Mouse (Mus musculus) intestine, embryonic 14.5 days (tissue): ENCODE data around the gene Rundc3b. TPM values are rescaled to one million over a fixed set of nuclear protein-coding genes. Genes with fewer than 3 reads are reported as not detected.

Experiments used
- ATAC-seq: fragments of 200-750 bp; cut with Nextera tagmentation; replicated peaks from 2 replicates; pipeline ENCODE4 v1.8.0; 2017; ENCODE audit warnings: low read depth, moderate number of reproducible peaks, moderate TSS enrichment, moderate library complexity; ENCODE audit not compliant: low FRiP score, low TSS enrichment
- DNase-seq: peaks from one replicate; pipeline ENCODE4 v3.0.0-alpha.2; 2018; ENCODE audit warnings: low spot score
- H3K27ac ChIP-seq: fragments of 300-500 bp; sonication (generic); 2 replicates; pipeline ENCODE4 v1.5.1; 2014; ENCODE audit warnings: low read depth, mild to moderate bottlenecking, control low read depth
- H3K27me3 ChIP-seq: fragments of 300-500 bp; sonication (generic); replicated peaks from 2 replicates; pipeline ENCODE4 v1.6.1; 2014; ENCODE audit warnings: low read length, control low read depth; ENCODE audit not compliant: control insufficient read depth, insufficient read depth
- H3K36me3 ChIP-seq: fragments of 300-500 bp; sonication (generic); 2 replicates; pipeline ENCODE4 v1.6.1; 2014; ENCODE audit warnings: low read length, control low read depth; ENCODE audit not compliant: control insufficient read depth, insufficient read depth
- H3K4me1 ChIP-seq: fragments of 300-500 bp; sonication (generic); replicated peaks from 2 replicates; pipeline ENCODE4 v1.6.1; 2014; ENCODE audit warnings: low read length, control low read depth, mixed read lengths; ENCODE audit not compliant: control insufficient read depth, insufficient read depth
- H3K4me2 ChIP-seq: fragments of 300-500 bp; sonication (generic); 2 replicates; pipeline ENCODE4 v1.6.1; 2014; ENCODE audit warnings: low read length
- H3K4me3 ChIP-seq: fragments of 300-500 bp; sonication (generic); 2 replicates; pipeline ENCODE4 v1.5.1; 2014; ENCODE audit warnings: low read depth, low read length, control low read depth, mixed read lengths
- H3K9ac ChIP-seq: fragments of 300-500 bp; sonication (generic); 2 replicates; pipeline ENCODE4 v1.6.1; 2014; ENCODE audit warnings: mild to moderate bottlenecking, low read length
- H3K9me3 ChIP-seq: fragments of 300-500 bp; sonication (generic); 2 replicates; pipeline ENCODE4 v1.6.1; 2016; ENCODE audit warnings: low read length, control low read depth; ENCODE audit not compliant: control insufficient read depth
- WGBS: fragments of 180-500 bp; shearing (Covaris S2); extraction: QIAGEN DNeasy Blood & Tissue Kit; methylation state at CpG from one replicate; pipeline ENCODE4 v1.1.7; 2014; 5-methylcytosine and 5-hydroxymethylcytosine counted together
- polyA plus RNA-seq: library from polyadenylated mRNA; unstranded; fragments of >200 nt; fragmentation: Nextera tagmentation; extraction: Ambion mirVana; gene quantifications from 2 replicates; pipeline ENCODE4 v1.2.1, GENCODE M21; 2014

Gene Rundc3b
- polyA plus RNA-seq, 1 experiment from 2014 or later, result 8.6 TPM

GRCm38 (mm10) chr5:8541120-8542117 lies 81.3 kb downstream of the Rundc3b start:
- Histone ChIP-seq H3K27me3 (no peaks in the 10 kb centered on the region), H3K4me1 (no peaks in the 10 kb centered on the region), H3K4me3 (no peak overlapping the region), H3K9me3 (no peaks in the 10 kb centered on the region), H3K27ac (no peak overlapping the region), H3K9ac (no peak overlapping the region), H3K36me3 (no peaks in the 10 kb centered on the region), H3K4me2 (no peak overlapping the region)
- 72% methylated on average over 7 of the region's 7 CpGs for WGBS
- DNase-seq (no peak), ATAC-seq (no peak)

- no peak overlapping the region for H3K27ac ChIP-seq
- no peak overlapping the region for H3K4me3 ChIP-seq
- no peaks in the 10 kb centered on the region for H3K9me3 ChIP-seq
- WGBS, result 48% methylated on average over 3 of the region's 3 CpGs
- H3K4me2 ChIP-seq, result no peak overlapping the region
- no peak for DNase-seq
- ATAC-seq, result no peak
- H3K4me1 ChIP-seq, result no peaks in the 10 kb centered on the region
- no peak overlapping the region for H3K9ac ChIP-seq
- H3K27me3 ChIP-seq, result no peaks in the 10 kb centered on the region
- no peaks in the 10 kb centered on the region for H3K36me3 ChIP-seq
These were observed 103.7 kb downstream of the Rundc3b start for GRCm38 (mm10) chr5:8519006-8519405.

GRCm38 (mm10) chr5:8491778-8492177 lies 131.0 kb downstream of the Rundc3b start:
- no peak overlapping the region for H3K27ac ChIP-seq
- WGBS, result 84% methylated on average over 4 of the region's 4 CpGs
- H3K9ac ChIP-seq, result no peak overlapping the region
- H3K4me1 ChIP-seq, result no peaks in the 10 kb centered on the region
- no peak for ATAC-seq
- no peaks in the 10 kb centered on the region for H3K9me3 ChIP-seq
- H3K36me3 ChIP-seq, result no peaks in the 10 kb centered on the region
- H3K27me3 ChIP-seq, result no peaks in the 10 kb centered on the region
- no peak overlapping the region for H3K4me3 ChIP-seq
- no peak overlapping the region for H3K4me2 ChIP-seq
- no peak for DNase-seq

- 48% methylated on average over 6 of the region's 6 CpGs for WGBS
- ATAC-seq (peak; percentile 78; the same call in 1 of the 2 replicates), DNase-seq (no peak)
These were observed 133.2 kb downstream of the Rundc3b start for GRCm38 (mm10) chr5:8489471-8490110.

GRCm38 (mm10) chr5:8488701-8489297 lies 134.0 kb downstream of the Rundc3b start:
- no peak for ATAC-seq
- H3K9me3 ChIP-seq, result no peaks in the 10 kb centered on the region
- H3K9ac ChIP-seq, result no peak overlapping the region
- no peaks in the 10 kb centered on the region for H3K4me1 ChIP-seq
- 86% methylated on average over 2 of the region's 2 CpGs for WGBS
- H3K4me2 ChIP-seq, result no peak overlapping the region
- no peak overlapping the region for H3K4me3 ChIP-seq
- no peaks in the 10 kb centered on the region for H3K27me3 ChIP-seq
- no peaks in the 10 kb centered on the region for H3K36me3 ChIP-seq
- no peak for DNase-seq
- H3K27ac ChIP-seq, result no peak overlapping the region

More at GRCm38 (mm10) chr5:8489471-8490110, 133.2 kb downstream of the Rundc3b start:
- no peak overlapping the region for H3K27ac ChIP-seq
- H3K27me3 ChIP-seq, result no peaks in the 10 kb centered on the region
- H3K36me3 ChIP-seq, result no peaks in the 10 kb centered on the region
- H3K9ac ChIP-seq, result no peak overlapping the region
- H3K4me1 ChIP-seq, result no peaks in the 10 kb centered on the region
- H3K4me3 ChIP-seq, result no peak overlapping the region
- H3K9me3 ChIP-seq, result no peaks in the 10 kb centered on the region
- H3K4me2 ChIP-seq, result no peak overlapping the region

- Histone ChIP-seq H3K27ac (no peak overlapping the region), H3K9ac (no peak overlapping the region), H3K36me3 (no peaks in the 10 kb centered on the region), H3K9me3 (no peaks in the 10 kb centered on the region), H3K27me3 (no peaks in the 10 kb centered on the region), H3K4me3 (no peak overlapping the region), H3K4me1 (no peaks in the 10 kb centered on the region), H3K4me2 (no peak overlapping the region)
- 83% methylated on average over 4 of the region's 4 CpGs for WGBS
- no peak for DNase-seq
- no peak; the same call in 1 of the 2 replicates for ATAC-seq
These were observed 134.6 kb downstream of the Rundc3b start for GRCm38 (mm10) chr5:8487989-8488700.

GRCm38 (mm10) chr5:8456561-8456960 lies 166.2 kb downstream of the Rundc3b start:
- ATAC-seq, result no peak
- H3K27me3 ChIP-seq, result no peaks in the 10 kb centered on the region
- no peak overlapping the region for H3K4me2 ChIP-seq

GRCm38 (mm10) chr5:8455565-8455964 lies 167.2 kb downstream of the Rundc3b start:
- Histone ChIP-seq H3K27ac (no peak overlapping the region), H3K9me3 (no peaks in the 10 kb centered on the region), H3K36me3 (peaks cover 12% of the 10 kb centered on the region; the same call in 1 of the 2 replicates), H3K4me1 (no peaks in the 10 kb centered on the region), H3K4me2 (no peak overlapping the region), H3K4me3 (no peak overlapping the region), H3K9ac (no peak overlapping the region), H3K27me3 (no peaks in the 10 kb centered on the region)
- DNase-seq, result no peak
- ATAC-seq, result no peak

More at GRCm38 (mm10) chr5:8456561-8456960, 166.2 kb downstream of the Rundc3b start:
- peaks cover 12% of the 10 kb centered on the region; the same call in 1 of the 2 replicates for H3K36me3 ChIP-seq
- no peak overlapping the region for H3K27ac ChIP-seq
- no peaks in the 10 kb centered on the region for H3K9me3 ChIP-seq
- no peaks in the 10 kb centered on the region for H3K4me1 ChIP-seq
- H3K4me3 ChIP-seq, result no peak overlapping the region
- 86% methylated on average over 5 of the region's 5 CpGs for WGBS
- DNase-seq, result no peak
- no peak overlapping the region for H3K9ac ChIP-seq
